Mouse (Mus musculus) myocyte (in vitro differentiated cells): ENCODE results near the gene Dkk3.

Source experiments
- CEBPB ChIP-seq: IDR thresholded peaks from 2 replicates; pipeline ENCODE4 v1.6.1; 2011; ENCODE audit warnings: mild to moderate bottlenecking, moderate library complexity; ENCODE audit not compliant: poor library complexity, insufficient read depth, severe bottlenecking
- E2F4 ChIP-seq: IDR thresholded peaks from one replicate; pipeline ENCODE4 v1.6.1; 2011; ENCODE audit warnings: mild to moderate bottlenecking, control low read depth, moderate library complexity; ENCODE audit not compliant: insufficient read depth
- MAX ChIP-seq: IDR thresholded peaks from one replicate; pipeline ENCODE4 v1.6.1; 2011; ENCODE audit warnings: low read depth, mild to moderate bottlenecking, control low read depth
- MYOG ChIP-seq, 3 experiments: IDR thresholded peaks; one replicate each; pipeline ENCODE4 v1.6.1; 2011; ENCODE audit warnings: control low read depth in 2 of 3, low read depth in 2 of 3, mild to moderate bottlenecking in 2 of 3; ENCODE audit not compliant: insufficient read length in 2 of 3, control insufficient read depth in 1 of 3, insufficient read depth in 1 of 3
- POLR2A ChIP-seq: IDR thresholded peaks from one replicate; pipeline ENCODE4 v1.6.1; 2011; ENCODE audit warnings: low read depth, mild to moderate bottlenecking, control low read depth, moderate library complexity; ENCODE audit not compliant: insufficient read length
- POLR2AphosphoS2 ChIP-seq: IDR thresholded peaks from one replicate; pipeline ENCODE4 v1.6.1; 2011; ENCODE audit warnings: low read depth, control low read depth; ENCODE audit not compliant: insufficient read length
- REST ChIP-seq: IDR thresholded peaks from one replicate; pipeline ENCODE4 v1.6.1; 2011; ENCODE audit warnings: mild to moderate bottlenecking, control low read depth, moderate library complexity; ENCODE audit not compliant: insufficient read depth, insufficient read length
- SRF ChIP-seq: IDR thresholded peaks from one replicate; pipeline ENCODE4 v1.6.1; 2011; ENCODE audit warnings: low read depth; ENCODE audit not compliant: control insufficient read depth, insufficient read length
- TCF12 ChIP-seq: IDR thresholded peaks from one replicate; pipeline ENCODE4 v1.6.1; 2011; ENCODE audit warnings: mild to moderate bottlenecking, control low read depth; ENCODE audit not compliant: poor library complexity, insufficient read depth, severe bottlenecking
- TCF3 ChIP-seq: IDR thresholded peaks from one replicate; pipeline ENCODE4 v1.6.1; 2011; ENCODE audit warnings: low read depth, control low read depth; ENCODE audit not compliant: insufficient read length
- USF1 ChIP-seq: IDR thresholded peaks from one replicate; pipeline ENCODE4 v1.6.1; 2011; ENCODE audit warnings: low read depth, mild to moderate bottlenecking, control low read depth, moderate library complexity

GRCm38 (mm10) chr7:112142616-112143015 is 16.2 kb downstream of the Dkk3 start:
- TF ChIP-seq MYOG (IDR thresholded peaks at IDR 0.05; ENCODE audit: control insufficient read depth in 1 of 3, insufficient read depth in 1 of 3, insufficient read length in 2 of 3, low read depth in 2 of 3) (no peak), POLR2A (no peak), MAX (no peak), SRF (no peak), USF1 (no peak), POLR2AphosphoS2 (no peak), REST (no peak), TCF12 (no peak), E2F4 (no peak), CEBPB (no peak), TCF3 (no peak)
